Mouse (Mus musculus) thymus, postnatal 10 days (tissue): ENCODE data around the gene Nxnl2.
"Not testable (repeated sequence)": the region's sequence is repeated elsewhere in the genome, so short reads cannot be mapped to it uniquely, and the experiment has no call there.

Experiments used
- DNase-seq, 2 experiments: peaks; one replicate each; pipeline ENCODE4 v3.0.0; 2021; ENCODE audit warnings: low spot score in 2 of 2

Nxnl2 gene

GRCm38 (mm10) chr13:51179362-51179761 is 8.5 kb downstream of the Nxnl2 start:
- DNase-seq: no peak

- DNase-seq: no peak
Observed at GRCm38 (mm10) chr13:51182236-51182635, 11.4 kb downstream of the Nxnl2 start.

- DNase-seq: no peak
Observed at GRCm38 (mm10) chr13:51184896-51185295, 14.1 kb downstream of the Nxnl2 start.

- no peak for DNase-seq
Observed at GRCm38 (mm10) chr13:51190336-51190735, 19.5 kb downstream of the Nxnl2 start.

GRCm38 (mm10) chr13:51191416-51192140 is 20.8 kb downstream of the Nxnl2 start:
- DNase-seq: no peak

GRCm38 (mm10) chr13:51193893-51194292 is 23.1 kb downstream of the Nxnl2 start:
- DNase-seq: no peak

- DNase-seq: no peak
Observed at GRCm38 (mm10) chr13:51197699-51198098, 26.9 kb downstream of the Nxnl2 start.

GRCm38 (mm10) chr13:51198186-51198585 is 27.4 kb downstream of the Nxnl2 start:
- DNase-seq: no peak

- not testable (repeated sequence) for DNase-seq
Observed at GRCm38 (mm10) chr13:51201985-51202843, 31.4 kb downstream of the Nxnl2 start.

GRCm38 (mm10) chr13:51202844-51203173 is 32.0 kb downstream of the Nxnl2 start:
- DNase-seq: peak; percentile 35 to 50

GRCm38 (mm10) chr13:51203467-51203866 is 32.6 kb downstream of the Nxnl2 start:
- DNase-seq: no peak

- not testable (repeated sequence) for DNase-seq
Observed at GRCm38 (mm10) chr13:51204081-51204480, 33.3 kb downstream of the Nxnl2 start.

GRCm38 (mm10) chr13:51207965-51208364 is 37.1 kb downstream of the Nxnl2 start:
- DNase-seq: no peak

GRCm38 (mm10) chr13:51208378-51209100 is 37.7 kb downstream of the Nxnl2 start:
- no peak for DNase-seq

- DNase-seq: no peak
Observed at GRCm38 (mm10) chr13:51210639-51211038, 39.8 kb downstream of the Nxnl2 start.

- DNase-seq: no peak
Observed at GRCm38 (mm10) chr13:51214746-51215145, 43.9 kb downstream of the Nxnl2 start.

GRCm38 (mm10) chr13:51220897-51221296 is 50.1 kb downstream of the Nxnl2 start:
- DNase-seq: no peak

GRCm38 (mm10) chr13:51221425-51222160 is 50.8 kb downstream of the Nxnl2 start:
- no peak for DNase-seq
